Mouse (Mus musculus): ENCODE data around the gene Cacna1e. TPM values are rescaled to one million over a fixed set of nuclear protein-coding genes. Genes with fewer than 3 reads are reported as not detected.

Gene Cacna1e
- total RNA-seq, 2 experiments from 2014 or later, result 0.34 to 0.66 TPM

GRCm38 (mm10) chr1:154529666-154530065 lies 354.6 kb downstream of the Cacna1e start:
- no peak for DNase-seq (ENCODE audit: low spot score in 2 of 2)

GRCm38 (mm10) chr1:154528803-154529202 lies 355.5 kb downstream of the Cacna1e start:
- no peak for DNase-seq (ENCODE audit: low spot score in 2 of 2)

- DNase-seq (ENCODE audit: low spot score in 2 of 2), result no peak
Observed at GRCm38 (mm10) chr1:154520715-154521114, 363.6 kb downstream of the Cacna1e start.

GRCm38 (mm10) chr1:154515350-154515749 lies 369.0 kb downstream of the Cacna1e start:
- no peak for DNase-seq (ENCODE audit: low spot score in 2 of 2)

- DNase-seq (ENCODE audit: low spot score in 2 of 2), result no peak
Observed at GRCm38 (mm10) chr1:154511736-154512135, 372.6 kb downstream of the Cacna1e start.

- DNase-seq (ENCODE audit: low spot score in 2 of 2), result no peak
Observed at GRCm38 (mm10) chr1:154504005-154504404, 380.3 kb downstream of the Cacna1e start.

- DNase-seq (ENCODE audit: low spot score in 2 of 2), result no peak
Observed at GRCm38 (mm10) chr1:154500869-154501268, 383.4 kb downstream of the Cacna1e start.

- no peak for DNase-seq (ENCODE audit: low spot score in 2 of 2)
Observed at GRCm38 (mm10) chr1:154500187-154500866, 384.0 kb downstream of the Cacna1e start.

GRCm38 (mm10) chr1:154498821-154499220 lies 385.5 kb downstream of the Cacna1e start:
- DNase-seq (ENCODE audit: low spot score in 2 of 2), result no peak

- no peak for DNase-seq (ENCODE audit: low spot score in 2 of 2)
Observed at GRCm38 (mm10) chr1:154491071-154491470, 393.2 kb downstream of the Cacna1e start.

- DNase-seq (ENCODE audit: low spot score in 2 of 2), result no peak
Observed at GRCm38 (mm10) chr1:154476671-154477070, 407.6 kb downstream of the Cacna1e start.

- DNase-seq (ENCODE audit: low spot score in 2 of 2), result no peak
Observed at GRCm38 (mm10) chr1:154475706-154476105, 408.6 kb downstream of the Cacna1e start.

- DNase-seq (ENCODE audit: low spot score in 2 of 2), result no peak
Observed at GRCm38 (mm10) chr1:154474156-154474555, 410.1 kb downstream of the Cacna1e start.

- DNase-seq (ENCODE audit: low spot score in 2 of 2), result no peak
Observed at GRCm38 (mm10) chr1:154467265-154467664, 417.0 kb downstream of the Cacna1e start.

- no peak for DNase-seq (ENCODE audit: low spot score in 2 of 2)
Observed at GRCm38 (mm10) chr1:154461521-154461920, 422.8 kb downstream of the Cacna1e start.

- no peak for DNase-seq (ENCODE audit: low spot score in 2 of 2)
Observed at GRCm38 (mm10) chr1:154460067-154460466, 424.2 kb downstream of the Cacna1e start.

- no peak for DNase-seq (ENCODE audit: low spot score in 2 of 2)
Observed at GRCm38 (mm10) chr1:154458601-154459000, 425.7 kb downstream of the Cacna1e start.

GRCm38 (mm10) chr1:154450799-154451198 lies 433.5 kb downstream of the Cacna1e start:
- no peak for DNase-seq (ENCODE audit: low spot score in 2 of 2)

- no peak for DNase-seq (ENCODE audit: low spot score in 2 of 2)
Observed at GRCm38 (mm10) chr1:154446456-154446855, 437.8 kb downstream of the Cacna1e start.

GRCm38 (mm10) chr1:154433520-154433919 lies 450.8 kb downstream of the Cacna1e start:
- DNase-seq (ENCODE audit: low spot score in 2 of 2), result no peak

GRCm38 (mm10) chr1:154433112-154433511 lies 451.2 kb downstream of the Cacna1e start:
- DNase-seq (ENCODE audit: low spot score in 2 of 2), result no peak

- DNase-seq (ENCODE audit: low spot score in 2 of 2), result no peak
Observed at GRCm38 (mm10) chr1:154428276-154428675, 456.0 kb downstream of the Cacna1e start.

- no peak for DNase-seq (ENCODE audit: low spot score in 2 of 2)
Observed at GRCm38 (mm10) chr1:154418278-154418677, 466.0 kb downstream of the Cacna1e start.
